Mouse (Mus musculus): ENCODE measurements around the gene 5730522E02Rik. TPM values are rescaled to one million over a fixed set of nuclear protein-coding genes. Genes with fewer than 3 reads are reported as not detected.
A peak's percentile ranks its signal among the peaks of the same experiment; 100 is the strongest.

5730522E02Rik gene
- polyA plus RNA-seq, 1 experiment from 2014 or later: 4.6 TPM

- H3K36me3 ChIP-seq (ENCODE audit: control insufficient read depth, insufficient read depth, low read length): no peaks in the 10 kb centered on the region
- H3K27me3 ChIP-seq (ENCODE audit: control insufficient read depth, insufficient read depth, low read length): no peaks in the 10 kb centered on the region
- no peak overlapping the region for H3K4me2 ChIP-seq
- ATAC-seq (ENCODE audit: low FRiP score) (no peak), DNase-seq (ENCODE audit: low spot score, missing footprints) (no peak)
- no peaks in the 10 kb centered on the region for H3K4me1 ChIP-seq (ENCODE audit: control insufficient read depth, insufficient read depth, low read length)
- H3K27ac ChIP-seq (ENCODE audit: low read depth, low read length): no peak overlapping the region
- no peak overlapping the region for H3K4me3 ChIP-seq (ENCODE audit: low read depth, low read length)
- H3K9ac ChIP-seq (ENCODE audit: low read length): no peak overlapping the region
- 86% methylated on average over 1 of the region's 1 CpGs for WGBS
- no peaks in the 10 kb centered on the region for H3K9me3 ChIP-seq (ENCODE audit: control insufficient read depth, low read length)
Observed at GRCm38 (mm10) chr11:26138013-26138412, 72.5 kb downstream of the 5730522E02Rik start.

GRCm38 (mm10) chr11:26130911-26131310 lies 79.7 kb downstream of the 5730522E02Rik start:
- ATAC-seq (ENCODE audit: low FRiP score) (0 out of 2 replicates have a peak, but pooled peaks have one; percentile 44), DNase-seq (ENCODE audit: low spot score, missing footprints) (peak; percentile 83)
- Histone ChIP-seq H3K4me1 (ENCODE audit: control insufficient read depth, insufficient read depth, low read length) (peaks cover 3% of the 10 kb centered on the region; the same call in 1 of the 2 replicates), H3K36me3 (ENCODE audit: control insufficient read depth, insufficient read depth, low read length) (no peaks in the 10 kb centered on the region), H3K9ac (ENCODE audit: low read length) (no peak overlapping the region), H3K27me3 (ENCODE audit: control insufficient read depth, insufficient read depth, low read length) (no peaks in the 10 kb centered on the region), H3K27ac (ENCODE audit: low read depth, low read length) (no peak overlapping the region), H3K4me2 (no peak overlapping the region), H3K4me3 (ENCODE audit: low read depth, low read length) (no peak overlapping the region), H3K9me3 (ENCODE audit: control insufficient read depth, low read length) (no peaks in the 10 kb centered on the region)
- WGBS: 44% methylated on average over 11 of the region's 11 CpGs

- Histone ChIP-seq H3K27ac (ENCODE audit: low read depth, low read length) (no peak overlapping the region), H3K4me3 (ENCODE audit: low read depth, low read length) (no peak overlapping the region), H3K9ac (ENCODE audit: low read length) (no peak overlapping the region), H3K4me2 (no peak overlapping the region), H3K4me1 (ENCODE audit: control insufficient read depth, insufficient read depth, low read length) (peaks cover 3% of the 10 kb centered on the region; the same call in 1 of the 2 replicates), H3K27me3 (ENCODE audit: control insufficient read depth, insufficient read depth, low read length) (no peaks in the 10 kb centered on the region), H3K36me3 (ENCODE audit: control insufficient read depth, insufficient read depth, low read length) (no peaks in the 10 kb centered on the region), H3K9me3 (ENCODE audit: control insufficient read depth, low read length) (no peaks in the 10 kb centered on the region)
- 47% methylated on average over 2 of the region's 2 CpGs for WGBS
- ATAC-seq (ENCODE audit: low FRiP score) (no peak), DNase-seq (ENCODE audit: low spot score, missing footprints) (no peak)
Observed at GRCm38 (mm10) chr11:26129054-26129453, 81.5 kb downstream of the 5730522E02Rik start.

- Histone ChIP-seq H3K9ac (ENCODE audit: low read length) (no peak overlapping the region), H3K9me3 (ENCODE audit: control insufficient read depth, low read length) (no peaks in the 10 kb centered on the region), H3K27ac (ENCODE audit: low read depth, low read length) (no peak overlapping the region), H3K4me1 (ENCODE audit: control insufficient read depth, insufficient read depth, low read length) (peaks cover 3% of the 10 kb centered on the region; the same call in 1 of the 2 replicates), H3K27me3 (ENCODE audit: control insufficient read depth, insufficient read depth, low read length) (no peaks in the 10 kb centered on the region), H3K36me3 (ENCODE audit: control insufficient read depth, insufficient read depth, low read length) (no peaks in the 10 kb centered on the region), H3K4me2 (no peak overlapping the region), H3K4me3 (ENCODE audit: low read depth, low read length) (no peak overlapping the region)
- 56% methylated on average over 2 of the region's 2 CpGs for WGBS
- no peak for ATAC-seq (ENCODE audit: low FRiP score)
- no peak for DNase-seq (ENCODE audit: low spot score, missing footprints)
Observed at GRCm38 (mm10) chr11:26128385-26128784, 82.2 kb downstream of the 5730522E02Rik start.

GRCm38 (mm10) chr11:26125923-26126322 lies 84.6 kb downstream of the 5730522E02Rik start:
- no peaks in the 10 kb centered on the region for H3K36me3 ChIP-seq (ENCODE audit: control insufficient read depth, insufficient read depth, low read length)
- H3K9ac ChIP-seq (ENCODE audit: low read length): no peak overlapping the region
- H3K4me1 ChIP-seq (ENCODE audit: control insufficient read depth, insufficient read depth, low read length): peaks cover 3% of the 10 kb centered on the region; the same call in 1 of the 2 replicates
- H3K27ac ChIP-seq (ENCODE audit: low read depth, low read length): no peak overlapping the region
- DNase-seq (ENCODE audit: low spot score, missing footprints) (no peak), ATAC-seq (ENCODE audit: low FRiP score) (no peak)
- H3K9me3 ChIP-seq (ENCODE audit: control insufficient read depth, low read length): no peaks in the 10 kb centered on the region
- no peaks in the 10 kb centered on the region for H3K27me3 ChIP-seq (ENCODE audit: control insufficient read depth, insufficient read depth, low read length)
- no peak overlapping the region for H3K4me2 ChIP-seq
- no peak overlapping the region for H3K4me3 ChIP-seq (ENCODE audit: low read depth, low read length)

- no peak for DNase-seq (ENCODE audit: low spot score, missing footprints)
- no peak overlapping the region for H3K9ac ChIP-seq (ENCODE audit: low read length)
Observed at GRCm38 (mm10) chr11:26120781-26121557, 89.6 kb downstream of the 5730522E02Rik start.

GRCm38 (mm10) chr11:26117651-26118050 lies 92.9 kb downstream of the 5730522E02Rik start:
- DNase-seq (ENCODE audit: low spot score, missing footprints): no peak
- Histone ChIP-seq H3K27ac (ENCODE audit: low read depth, low read length) (no peak overlapping the region), H3K4me2 (no peak overlapping the region), H3K4me1 (ENCODE audit: control insufficient read depth, insufficient read depth, low read length) (no peaks in the 10 kb centered on the region; the same call in 1 of the 2 replicates), H3K27me3 (ENCODE audit: control insufficient read depth, insufficient read depth, low read length) (no peaks in the 10 kb centered on the region), H3K9me3 (ENCODE audit: control insufficient read depth, low read length) (no peaks in the 10 kb centered on the region), H3K36me3 (ENCODE audit: control insufficient read depth, insufficient read depth, low read length) (no peaks in the 10 kb centered on the region), H3K9ac (ENCODE audit: low read length) (no peak overlapping the region), H3K4me3 (ENCODE audit: low read depth, low read length) (no peak overlapping the region)
- 53% methylated on average over 4 of the region's 4 CpGs for WGBS
- no peak for ATAC-seq (ENCODE audit: low FRiP score)

More at GRCm38 (mm10) chr11:26120781-26121557, 89.6 kb downstream of the 5730522E02Rik start:
- Histone ChIP-seq H3K36me3 (ENCODE audit: control insufficient read depth, insufficient read depth, low read length) (no peaks in the 10 kb centered on the region), H3K27ac (ENCODE audit: low read depth, low read length) (no peak overlapping the region), H3K4me2 (no peak overlapping the region), H3K9me3 (ENCODE audit: control insufficient read depth, low read length) (no peaks in the 10 kb centered on the region), H3K4me3 (ENCODE audit: low read depth, low read length) (no peak overlapping the region), H3K4me1 (ENCODE audit: control insufficient read depth, insufficient read depth, low read length) (no peaks in the 10 kb centered on the region; the same call in 1 of the 2 replicates), H3K27me3 (ENCODE audit: control insufficient read depth, insufficient read depth, low read length) (no peaks in the 10 kb centered on the region)
- 70% methylated on average over 8 of the region's 8 CpGs for WGBS
- ATAC-seq (ENCODE audit: low FRiP score): no peak

- Histone ChIP-seq H3K4me1 (ENCODE audit: control insufficient read depth, insufficient read depth, low read length) (no peaks in the 10 kb centered on the region), H3K9me3 (ENCODE audit: control insufficient read depth, low read length) (no peaks in the 10 kb centered on the region), H3K4me2 (no peak overlapping the region), H3K27me3 (ENCODE audit: control insufficient read depth, insufficient read depth, low read length) (no peaks in the 10 kb centered on the region), H3K27ac (ENCODE audit: low read depth, low read length) (no peak overlapping the region), H3K36me3 (ENCODE audit: control insufficient read depth, insufficient read depth, low read length) (no peaks in the 10 kb centered on the region), H3K9ac (ENCODE audit: low read length) (no peak overlapping the region), H3K4me3 (ENCODE audit: low read depth, low read length) (no peak overlapping the region)
- DNase-seq (ENCODE audit: low spot score, missing footprints) (no peak), ATAC-seq (ENCODE audit: low FRiP score) (no peak)
- 86% methylated on average over 3 of the region's 3 CpGs for WGBS
Observed at GRCm38 (mm10) chr11:26112206-26112605, 98.4 kb downstream of the 5730522E02Rik start.

GRCm38 (mm10) chr11:26108647-26109046 lies 101.9 kb downstream of the 5730522E02Rik start:
- Histone ChIP-seq H3K27me3 (ENCODE audit: control insufficient read depth, insufficient read depth, low read length) (no peaks in the 10 kb centered on the region), H3K4me2 (no peak overlapping the region), H3K9me3 (ENCODE audit: control insufficient read depth, low read length) (no peaks in the 10 kb centered on the region), H3K4me3 (ENCODE audit: low read depth, low read length) (no peak overlapping the region), H3K4me1 (ENCODE audit: control insufficient read depth, insufficient read depth, low read length) (peaks cover 6% of the 10 kb centered on the region; the same call in 1 of the 2 replicates), H3K36me3 (ENCODE audit: control insufficient read depth, insufficient read depth, low read length) (no peaks in the 10 kb centered on the region), H3K27ac (ENCODE audit: low read depth, low read length) (no peak overlapping the region), H3K9ac (ENCODE audit: low read length) (no peak overlapping the region)
- 85% methylated on average over 1 of the region's 1 CpGs for WGBS
- DNase-seq (ENCODE audit: low spot score, missing footprints) (no peak), ATAC-seq (ENCODE audit: low FRiP score) (no peak)
